In the genomic region with DNA sequence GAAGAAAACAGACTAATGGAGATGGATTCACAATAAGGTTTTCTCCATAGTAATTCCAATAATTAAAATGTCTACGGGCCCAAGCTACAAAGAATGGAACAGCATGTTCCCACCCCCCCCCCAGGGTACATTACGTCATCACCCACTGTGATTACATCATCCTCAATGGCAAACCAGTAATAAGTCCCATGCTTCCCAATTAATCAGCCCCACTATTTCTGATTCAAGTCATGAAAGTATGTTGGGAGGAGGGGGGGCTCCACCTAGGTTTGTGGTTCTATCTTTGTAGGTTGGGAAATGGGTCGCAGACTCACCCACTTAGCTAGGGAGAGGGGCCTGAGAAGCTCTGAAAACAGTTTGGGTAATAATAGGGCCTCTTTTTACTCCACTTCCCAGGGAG, we compare ENCODE assay signal across 15 mouse cellular contexts. TPM values are rescaled to one million over a fixed set of nuclear protein-coding genes. Genes with fewer than 3 reads are reported as not detected.
DNase-seq lines count a peak whose midpoint lies in the region; ATAC-seq lines count a peak whose summit lies in the region.
"Had no signal": no experiment of that assay in that cellular context is flagged by ENCODE, and none has a peak within 500 bp of the region (broad histone marks: within the 10 kb centered on the region; RNA-seq: fewer than 3 reads in every experiment).

No protein-coding gene starts in this region.

- peak overlapping the region; percentile 50; the same call in 1 of the 2 replicates for H3K27ac ChIP-seq in midbrain, embryonic 12.5 days (replicated peaks)
- H3K27ac ChIP-seq in midbrain, embryonic 16.5 days (ENCODE audit: low read length) = no peak overlapping the region
- 0 out of 2 replicates have a peak overlapping the region, but pooled peaks have one; percentile 43 for H3K27ac ChIP-seq in hindbrain, embryonic 14.5 days
- H3K27ac ChIP-seq: heart, embryonic 15.5 days; limb, embryonic 10.5 days; liver, embryonic 15.5 days had no signal

- H3K4me3 ChIP-seq in midbrain, embryonic 12.5 days = no peak overlapping the region
- H3K4me3 ChIP-seq in midbrain, embryonic 16.5 days (ENCODE audit: low read depth, low read length) = no peak overlapping the region
- no peak overlapping the region for H3K4me3 ChIP-seq in hindbrain, embryonic 14.5 days (replicated peaks; ENCODE audit: low read length)
- H3K4me3 ChIP-seq: heart, embryonic 15.5 days; limb, embryonic 10.5 days; liver, embryonic 15.5 days had no signal

- no peaks in the 10 kb centered on the region for H3K36me3 ChIP-seq in midbrain, embryonic 12.5 days
- H3K36me3 ChIP-seq in midbrain, embryonic 16.5 days (ENCODE audit: control insufficient read depth, insufficient read depth, low read length) = no peaks in the 10 kb centered on the region
- H3K36me3 ChIP-seq in hindbrain, embryonic 14.5 days (replicated peaks; ENCODE audit: control insufficient read depth, insufficient read depth) = no peaks in the 10 kb centered on the region
- H3K36me3 ChIP-seq: heart, embryonic 15.5 days; limb, embryonic 10.5 days; liver, embryonic 15.5 days had no signal

- DNase-seq in adrenal gland, postnatal 14 days = peak; percentile 32
- no peak for DNase-seq in adrenal gland, adult 8-10 months
- DNase-seq in adipocyte (ENCODE audit: low spot score) = peak; percentile 51
- DNase-seq in hindbrain, embryonic 14.5 days (ENCODE audit: low spot score) = no peak
- DNase-seq in heart, postnatal 36 days = no peak
- no peak for DNase-seq in urinary bladder, postnatal 14 days (ENCODE audit: low spot score)
- DNase-seq: lung, postnatal 36 days; right cerebral cortex, postnatal 14 days; thymus, postnatal 36 days had no signal

- peaks cover 48% of the 10 kb centered on the region for H3K27me3 ChIP-seq in midbrain, embryonic 12.5 days
- H3K27me3 ChIP-seq in midbrain, embryonic 16.5 days (ENCODE audit: control insufficient read depth, insufficient read depth, low read depth, low read length) = 0 out of 2 replicates have a peak, but pooled peaks cover 6% of the 10 kb centered on the region
- H3K27me3 ChIP-seq in hindbrain, embryonic 14.5 days (ENCODE audit: control insufficient read depth, insufficient read depth, low read length) = 0 out of 2 replicates have a peak, but pooled peaks cover 6% of the 10 kb centered on the region

- 42% methylated on average over 3 of the region's 3 CpGs for WGBS in midbrain, embryonic 12.5 days
- WGBS in midbrain, embryonic 16.5 days = 47% methylated on average over 3 of the region's 3 CpGs
- WGBS in hindbrain, embryonic 14.5 days = 28% methylated on average over 3 of the region's 3 CpGs

- intact Hi-C loops in heart, postnatal 36 days (cut with DNase I) = no loop called here

- H3K4me2 ChIP-seq in midbrain, embryonic 12.5 days (replicated peaks) = peak overlapping the region; percentile 27; the same call in 1 of the 2 replicates
- H3K4me2 ChIP-seq in midbrain, embryonic 16.5 days (ENCODE audit: low read length) = no peak overlapping the region
- no peak overlapping the region for H3K4me2 ChIP-seq in hindbrain, embryonic 14.5 days (replicated peaks)
- H3K4me2 ChIP-seq: heart, embryonic 15.5 days; liver, embryonic 15.5 days had no signal

- H3K4me1 ChIP-seq in midbrain, embryonic 12.5 days = peaks cover 37% of the 10 kb centered on the region
- H3K4me1 ChIP-seq in midbrain, embryonic 16.5 days (ENCODE audit: control insufficient read depth, insufficient read depth, low read length) = peaks cover 11% of the 10 kb centered on the region
- peaks cover 24% of the 10 kb centered on the region for H3K4me1 ChIP-seq in hindbrain, embryonic 14.5 days (replicated peaks; ENCODE audit: control insufficient read depth, insufficient read depth, low read length)

- no peaks in the 10 kb centered on the region for H3K9me3 ChIP-seq in midbrain, embryonic 12.5 days
- no peaks in the 10 kb centered on the region for H3K9me3 ChIP-seq in midbrain, embryonic 16.5 days (replicated peaks; ENCODE audit: control insufficient read depth, low read length, poor library complexity, severe bottlenecking)
- H3K9me3 ChIP-seq in hindbrain, embryonic 14.5 days (ENCODE audit: control insufficient read depth, low read length) = no peaks in the 10 kb centered on the region
- H3K9me3 ChIP-seq: limb, embryonic 10.5 days; liver, embryonic 15.5 days had no signal

- ATAC-seq in midbrain, embryonic 12.5 days (ENCODE audit: low FRiP score, low read depth) = no peak
- ATAC-seq in midbrain, embryonic 16.5 days = no peak
- no peak for ATAC-seq in hindbrain, embryonic 14.5 days (ENCODE audit: low FRiP score)
- ATAC-seq: inflammation-experienced regulatory T-cells, adult 6 months had no signal

- H3K9ac ChIP-seq in midbrain, embryonic 12.5 days (replicated peaks) = no peak overlapping the region
- no peak overlapping the region for H3K9ac ChIP-seq in midbrain, embryonic 16.5 days (ENCODE audit: low read depth, low read length)
- H3K9ac ChIP-seq in hindbrain, embryonic 14.5 days = no peak overlapping the region
- H3K9ac ChIP-seq: heart, embryonic 15.5 days; liver, embryonic 15.5 days had no signal

RNA-seq across cellular contexts. Expression of a gene that starts 48.3 kb away (rescaled TPM):
- total RNA-seq in adrenal gland, postnatal 14 days (2021) = 98.9 and 107 TPM in 2 replicates
- total RNA-seq in adrenal gland, adult 8-10 months (2022) = 100 to 1,000 TPM; 100 to 139 (median 108) TPM
- polyA plus RNA-seq in midbrain, embryonic 12.5 days (2016; fragmentation: Nextera tagmentation; extraction: Ambion mirVana) = 65.9 and 71.9 TPM in 2 replicates
- 27.4 and 29.7 TPM in 2 replicates for polyA plus RNA-seq in midbrain, embryonic 16.5 days (2015; fragmentation: Nextera tagmentation; extraction: Ambion mirVana)
- polyA plus RNA-seq in hindbrain, embryonic 14.5 days (2014; fragmentation: Nextera tagmentation; extraction: Ambion mirVana) = 22.4 and 23.9 TPM in 2 replicates
- total RNA-seq in heart, postnatal 36 days (2021) = 10 to 100 TPM; 16.8 to 16.9 TPM

Comparison
In these comparisons a context has a peak if more than half of its experiments do, and no peak if none do; other contexts are left out.
1. DNase-seq: peak in adrenal gland, postnatal 14 days (single experiment) and adipocyte (single experiment); none in adrenal gland, adult 8-10 months (single experiment), hindbrain, embryonic 14.5 days (single experiment), heart, postnatal 36 days (0 of 2) and urinary bladder, postnatal 14 days (single experiment).